Mouse (Mus musculus): ENCODE measurements around the gene Cars.

Gene Cars

DNA sequence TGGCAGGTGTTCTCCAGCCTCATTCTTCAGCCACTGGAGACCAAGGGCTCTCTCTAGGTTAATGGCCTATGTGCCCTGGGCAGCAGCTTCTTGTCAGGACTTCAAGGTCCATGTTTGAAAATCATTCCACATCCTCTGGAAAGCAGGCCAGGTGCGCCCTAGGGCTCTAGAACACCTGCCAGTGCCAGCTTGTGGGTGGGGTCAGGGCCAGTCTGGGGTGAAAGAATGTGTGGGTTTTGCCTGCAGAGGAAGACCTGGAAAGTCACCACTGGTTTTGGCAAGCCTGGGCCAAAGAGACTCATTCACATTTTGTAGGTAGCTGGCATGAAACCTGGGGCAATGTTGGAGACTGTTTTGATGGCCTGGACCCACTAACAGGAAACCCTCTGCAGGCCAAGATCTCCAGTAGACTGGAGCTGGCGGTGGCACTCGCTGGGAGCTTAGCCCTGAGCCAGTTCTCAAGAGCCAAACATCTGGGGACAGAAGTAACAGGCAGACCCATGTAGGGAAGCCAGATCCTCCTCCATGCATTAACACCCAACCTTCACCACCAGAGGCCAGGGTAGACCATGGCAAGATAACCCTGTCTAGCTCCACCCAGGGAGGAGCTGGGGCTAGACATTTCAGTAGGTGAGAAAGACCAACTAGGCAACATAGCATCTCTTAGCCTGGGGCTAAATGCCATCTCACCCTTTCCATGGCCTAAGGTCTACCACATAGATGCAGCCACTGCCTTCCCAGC is 89.1 kb downstream of the Cars start:
- no peak for DNase-seq (ENCODE audit: low read depth, low spot score)

DNA sequence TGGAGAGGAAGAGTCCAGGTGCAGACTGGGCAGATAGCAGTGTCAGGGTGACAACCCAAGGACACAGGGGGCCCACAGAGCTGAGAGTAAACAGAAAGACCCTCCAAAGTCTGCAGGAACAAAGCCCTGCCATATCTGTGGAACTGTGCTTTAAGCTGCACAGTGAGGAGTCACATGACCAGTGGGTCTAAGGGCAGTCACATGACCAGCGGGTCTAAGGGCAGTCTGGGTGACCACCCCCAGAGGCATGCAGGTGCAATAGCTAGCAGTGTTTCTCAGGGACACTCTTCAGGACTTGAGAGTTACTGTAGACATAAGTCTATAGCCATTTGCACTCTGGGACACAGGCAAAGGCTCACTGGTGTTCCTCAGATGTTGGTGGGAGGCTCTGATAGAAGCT is 90.3 kb downstream of the Cars start:
- DNase-seq (ENCODE audit: low read depth, low spot score), result no peak
